Mouse (Mus musculus) C2C12 (cell line): Measurements from ENCODE around the gene Cfap161. TPM values are rescaled to one million over a fixed set of nuclear protein-coding genes. Genes with fewer than 3 reads are reported as not detected.

Experiments
- H3K27me3 ChIP-seq: one replicate; pipeline ENCODE4 v1.6.1; 2011; ENCODE audit not compliant: control insufficient read depth, insufficient read depth, insufficient read length
- H3K36me3 ChIP-seq: one replicate; pipeline ENCODE4 v1.6.1; 2011; ENCODE audit not compliant: control insufficient read depth, insufficient read depth
- H3K4me3 ChIP-seq: one replicate; pipeline ENCODE4 v1.5.1; 2011; ENCODE audit warnings: mild to moderate bottlenecking, control low read depth; ENCODE audit not compliant: poor library complexity, insufficient read depth, severe bottlenecking
- H3K79me2 ChIP-seq: one replicate; pipeline ENCODE4 v1.6.1; 2011; ENCODE audit not compliant: control insufficient read depth, insufficient read depth
- H3K79me3 ChIP-seq: one replicate; pipeline ENCODE4 v1.6.1; 2011; ENCODE audit warnings: low read depth, control low read depth
- H3ac ChIP-seq: one replicate; pipeline ENCODE3; 2011; ENCODE audit warnings: low read depth; ENCODE audit not compliant: control insufficient read depth, insufficient read length
- CEBPB ChIP-seq: IDR thresholded peaks from one replicate; pipeline ENCODE4 v1.6.1; 2011; ENCODE audit warnings: low read depth, mild to moderate bottlenecking, control low read depth, moderate library complexity
- CTCF ChIP-seq: IDR thresholded peaks from one replicate; pipeline ENCODE4 v1.5.1; 2011; ENCODE audit not compliant: control insufficient read depth, insufficient read depth, insufficient read length
- FOSL1 ChIP-seq: IDR thresholded peaks from one replicate; pipeline ENCODE4 v1.8.0; 2011; ENCODE audit warnings: mild to moderate bottlenecking, low read length; ENCODE audit not compliant: poor library complexity, insufficient read depth, severe bottlenecking
- MAX ChIP-seq: IDR thresholded peaks from one replicate; pipeline ENCODE4 v1.6.1; 2011; ENCODE audit warnings: mild to moderate bottlenecking, control low read depth
- MYOD1 ChIP-seq: IDR thresholded peaks from one replicate; pipeline ENCODE4 v1.6.1; 2011; ENCODE audit warnings: low read depth; ENCODE audit not compliant: control insufficient read depth, insufficient read length
- MYOG ChIP-seq: IDR thresholded peaks from one replicate; pipeline ENCODE4 v1.6.1; 2011; ENCODE audit not compliant: control insufficient read depth, insufficient read length; ENCODE audit errors: extremely low read depth
- USF1 ChIP-seq: IDR thresholded peaks from one replicate; pipeline ENCODE4 v1.6.1; 2011; ENCODE audit warnings: low read depth, mild to moderate bottlenecking, control low read depth, moderate library complexity
- polyA plus RNA-seq: library from polyadenylated mRNA; unstranded; fragments of >200 nt; fragmentation: generic; extraction: Trizol; gene quantifications from one replicate; pipeline ENCODE4 v1.2.1, GENCODE M21; 2012; ENCODE audit warnings: missing spikeins

Gene Cfap161
- polyA plus RNA-seq, 1 experiment, result not detected

DNA sequence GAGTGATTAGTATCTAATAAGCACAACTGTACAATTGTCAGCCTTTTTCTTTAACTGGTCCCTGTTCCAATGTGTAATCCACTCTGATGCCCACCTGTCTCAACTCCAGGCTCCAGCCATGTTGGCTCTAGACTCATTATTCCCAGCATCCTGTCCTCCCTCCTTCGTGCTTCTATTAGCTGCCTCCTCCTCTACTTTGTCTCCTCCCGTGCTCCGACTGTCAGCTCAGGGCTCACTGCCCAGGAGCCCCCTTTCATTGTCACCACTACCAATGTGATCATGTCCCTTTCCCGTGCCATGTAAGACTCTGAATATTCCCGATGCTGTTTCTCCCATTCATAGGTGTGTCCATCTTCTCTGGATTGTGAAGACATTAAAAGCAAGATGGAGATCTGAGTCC is 32.3 kb downstream of the Cfap161 start:
- Histone ChIP-seq H3K79me2 (no peaks in the 10 kb centered on the region), H3K36me3 (no peaks in the 10 kb centered on the region), H3K4me3 (no peak overlapping the region), H3K27me3 (no peaks in the 10 kb centered on the region), H3ac (no peak overlapping the region), H3K79me3 (no peaks in the 10 kb centered on the region)
- no peak for TF ChIP-seq FOSL1
- no peak for TF ChIP-seq CEBPB
- TF ChIP-seq CTCF, result no peak
- no peak for TF ChIP-seq USF1
- TF ChIP-seq MYOG, result no peak
- TF ChIP-seq MYOD1, result no peak
- TF ChIP-seq MAX, result no peak

- Histone ChIP-seq H3K79me2 (no peaks in the 10 kb centered on the region), H3K36me3 (no peaks in the 10 kb centered on the region), H3K27me3 (no peaks in the 10 kb centered on the region), H3K4me3 (no peak overlapping the region), H3K79me3 (no peaks in the 10 kb centered on the region), H3ac (no peak overlapping the region)
- TF ChIP-seq MYOG (no peak), USF1 (no peak), CEBPB (no peak)
These were observed 43.6 kb downstream of the Cfap161 start for GRCm38 (mm10) chr7:83751055-83751454.

DNA sequence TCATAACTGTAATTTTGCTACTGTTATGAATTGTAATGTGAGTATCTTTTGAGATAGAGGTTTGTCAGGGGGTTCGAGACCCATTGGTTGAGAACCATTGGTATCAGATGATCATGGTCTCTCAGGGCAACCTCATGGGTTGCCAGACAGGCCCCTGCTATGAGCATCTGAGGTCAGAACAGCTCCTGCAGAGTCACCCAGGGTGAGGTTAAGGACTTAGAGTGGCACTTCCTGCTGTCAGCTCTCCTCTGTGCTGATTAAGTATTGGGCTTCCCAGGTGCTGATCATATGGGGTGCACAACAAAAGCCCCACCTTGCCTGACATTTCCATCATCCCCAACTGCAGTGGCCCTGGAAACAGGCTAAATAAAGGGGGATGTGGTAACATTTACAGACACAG is 46.3 kb downstream of the Cfap161 start:
- TF ChIP-seq CTCF, result no peak
- TF ChIP-seq MYOD1, result no peak
- TF ChIP-seq MYOG, result no peak
- TF ChIP-seq USF1, result no peak
- no peak for TF ChIP-seq CEBPB
- no peak for TF ChIP-seq MAX
- TF ChIP-seq FOSL1, result no peak
- Histone ChIP-seq H3K27me3 (no peaks in the 10 kb centered on the region), H3K79me3 (no peaks in the 10 kb centered on the region), H3K36me3 (no peaks in the 10 kb centered on the region), H3K79me2 (no peaks in the 10 kb centered on the region), H3ac (no peak overlapping the region), H3K4me3 (no peak overlapping the region)

- Histone ChIP-seq H3ac (no peak overlapping the region), H3K27me3 (no peaks in the 10 kb centered on the region), H3K36me3 (no peaks in the 10 kb centered on the region), H3K79me3 (no peaks in the 10 kb centered on the region), H3K4me3 (no peak overlapping the region), H3K79me2 (no peaks in the 10 kb centered on the region)
- no peak for TF ChIP-seq MYOG
- no peak for TF ChIP-seq USF1
- TF ChIP-seq MYOD1, result no peak
- TF ChIP-seq FOSL1, result no peak
- no peak for TF ChIP-seq MAX
- TF ChIP-seq CEBPB, result no peak
- no peak for TF ChIP-seq CTCF
These were observed 48.5 kb downstream of the Cfap161 start for GRCm38 (mm10) chr7:83746107-83746687.

GRCm38 (mm10) chr7:83745413-83746106 is 49.1 kb downstream of the Cfap161 start, which contains the start of gene Il16:
Gene Il16, minus strand, starts transcription at chr7:83745726.
- Histone ChIP-seq H3K79me3 (no peaks in the 10 kb centered on the region), H3K4me3 (no peak within 1 kb of the TSS), H3K36me3 (no peaks in the 10 kb centered on the region), H3ac (no peak within 1 kb of the TSS), H3K27me3 (no peaks in the 10 kb centered on the region), H3K79me2 (no peaks in the 10 kb centered on the region)
- TF ChIP-seq MYOG, result no peak
- TF ChIP-seq CEBPB, result no peak
- TF ChIP-seq FOSL1, result no peak
- TF ChIP-seq MYOD1, result no peak
- no peak for TF ChIP-seq USF1
- TF ChIP-seq MAX, result no peak
- no peak for TF ChIP-seq CTCF

GRCm38 (mm10) chr7:83745065-83745412 is 49.6 kb downstream of the Cfap161 start:
- no peaks in the 10 kb centered on the region for H3K79me2 ChIP-seq
- no peak for TF ChIP-seq MAX
- no peak for TF ChIP-seq MYOD1
- no peak for TF ChIP-seq CEBPB
- TF ChIP-seq MYOG, result no peak
- TF ChIP-seq CTCF, result no peak
- TF ChIP-seq FOSL1, result no peak
- TF ChIP-seq USF1, result no peak
- no peaks in the 10 kb centered on the region for H3K36me3 ChIP-seq
- no peak overlapping the region for H3K4me3 ChIP-seq
- H3K27me3 ChIP-seq, result no peaks in the 10 kb centered on the region
- no peaks in the 10 kb centered on the region for H3K79me3 ChIP-seq
- H3ac ChIP-seq, result no peak overlapping the region
